Comparison of ENCODE assay signal across 10 mouse cellular contexts in genomic region chr10:81580441-81581070, GRCm38 (mm10). TPM values are rescaled to one million over a fixed set of nuclear protein-coding genes. Genes with fewer than 3 reads are reported as not detected.
DNase-seq lines count a peak whose midpoint lies in the region; ATAC-seq and TF ChIP-seq lines count a peak whose summit lies in the region.
"Had no signal": no experiment of that assay in that cellular context is flagged by ENCODE, and none has a peak within 500 bp of the region (broad histone marks: within the 10 kb centered on the region; RNA-seq: fewer than 3 reads in every experiment).

No protein-coding gene starts in this region.

- no peak overlapping the region for H3K4me2 ChIP-seq in neural tube, embryonic 13.5 days
- peak overlapping the region; percentile 34 for H3K4me2 ChIP-seq in liver, embryonic 12.5 days
- H3K4me2 ChIP-seq in stomach, postnatal 0 days (replicated peaks; ENCODE audit: low read depth), result no peak overlapping the region
- H3K4me2 ChIP-seq in midbrain, embryonic 13.5 days (replicated peaks), result no peak overlapping the region

- TF ChIP-seq POLR2A in cerebellum, adult 2 months (IDR thresholded peaks at IDR 0.05; ENCODE audit: borderline replicate concordance, insufficient read depth, low read length), result no peak

- TF ChIP-seq EP300 in stomach, postnatal 0 days (optimal IDR thresholded peaks at IDR 0.05), result no peak

- no peaks in the 10 kb centered on the region for H3K9me3 ChIP-seq in neural tube, embryonic 13.5 days
- H3K9me3 ChIP-seq in liver, embryonic 12.5 days (replicated peaks), result no peaks in the 10 kb centered on the region
- no peaks in the 10 kb centered on the region for H3K9me3 ChIP-seq in stomach, postnatal 0 days (ENCODE audit: control insufficient read depth, low read length)
- no peaks in the 10 kb centered on the region for H3K9me3 ChIP-seq in midbrain, embryonic 13.5 days

- H3K27me3 ChIP-seq in neural tube, embryonic 13.5 days, result peaks cover 89% of the 10 kb centered on the region
- peaks cover 89% of the 10 kb centered on the region for H3K27me3 ChIP-seq in liver, embryonic 12.5 days (replicated peaks)
- H3K27me3 ChIP-seq in stomach, postnatal 0 days (ENCODE audit: control insufficient read depth, insufficient read depth, low read length), result no peaks in the 10 kb centered on the region
- peaks cover 93% of the 10 kb centered on the region for H3K27me3 ChIP-seq in midbrain, embryonic 13.5 days
- H3K27me3 ChIP-seq in cerebellum, adult 2 months (ENCODE audit: control insufficient read depth, insufficient read depth, low read length), result no peaks in the 10 kb centered on the region

- intact Hi-C loops in gastrocnemius, adult 2 months (cut with DNase I), result no loop called here

- peak overlapping the region; percentile 7; the same call in 1 of the 2 replicates for H3K4me3 ChIP-seq in gastrocnemius, adult 2 months
- no peak overlapping the region for H3K4me3 ChIP-seq in neural tube, embryonic 13.5 days
- no peak overlapping the region for H3K4me3 ChIP-seq in liver, embryonic 12.5 days
- no peak overlapping the region for H3K4me3 ChIP-seq in stomach, postnatal 0 days (ENCODE audit: low read depth, low read length)
- H3K4me3 ChIP-seq in midbrain, embryonic 13.5 days (replicated peaks), result no peak overlapping the region
- H3K4me3 ChIP-seq in cerebellum, adult 2 months (replicated peaks; ENCODE audit: insufficient read depth, low read depth, low read length), result no peak overlapping the region

- no peak overlapping the region for H3K27ac ChIP-seq in gastrocnemius, adult 2 months
- no peak overlapping the region for H3K27ac ChIP-seq in neural tube, embryonic 13.5 days (replicated peaks)
- H3K27ac ChIP-seq in liver, embryonic 12.5 days, result no peak overlapping the region
- no peak overlapping the region for H3K27ac ChIP-seq in stomach, postnatal 0 days (replicated peaks)
- no peak overlapping the region for H3K27ac ChIP-seq in midbrain, embryonic 13.5 days
- no peak overlapping the region for H3K27ac ChIP-seq in cerebellum, adult 2 months (ENCODE audit: insufficient read depth, low read length)

- DNase-seq in gastrocnemius, adult 2 months, result no peak
- DNase-seq in gastrocnemius, postnatal 4 days (ENCODE audit: low spot score in 2 of 2), result no peak
- no peak for DNase-seq in neural tube, embryonic 10.5 days (ENCODE audit: extremely low spot score, low spot score)
- DNase-seq in stomach, postnatal 0 days (ENCODE audit: low spot score), result no peak
- no peak for DNase-seq in cerebellum, adult 2 months
- DNase-seq: adrenal gland, postnatal 14 days; left cerebral cortex, postnatal 4 days had no signal

- H3K9ac ChIP-seq in neural tube, embryonic 13.5 days, result 0 out of 2 replicates have a peak overlapping the region, but pooled peaks have one; percentile 43
- H3K9ac ChIP-seq in liver, embryonic 12.5 days, result no peak overlapping the region
- H3K9ac ChIP-seq in stomach, postnatal 0 days (ENCODE audit: low read length), result no peak overlapping the region
- no peak overlapping the region for H3K9ac ChIP-seq in midbrain, embryonic 13.5 days (replicated peaks)

- 55% methylated on average over 24 of the region's 25 CpGs for WGBS in neural tube, embryonic 13.5 days
- WGBS in liver, embryonic 12.5 days (ENCODE audit: insufficient replicate concordance), result 26% methylated on average over 25 of the region's 25 CpGs
- 63% methylated on average over 23 of the region's 25 CpGs for WGBS in stomach, postnatal 0 days
- WGBS in midbrain, embryonic 13.5 days, result 67% methylated on average over 25 of the region's 25 CpGs
- WGBS in cerebellum, adult 2 months, result 41% methylated on average over 25 of the region's 25 CpGs

- no peaks in the 10 kb centered on the region for H3K36me3 ChIP-seq in neural tube, embryonic 13.5 days
- no peaks in the 10 kb centered on the region for H3K36me3 ChIP-seq in liver, embryonic 12.5 days
- no peaks in the 10 kb centered on the region for H3K36me3 ChIP-seq in stomach, postnatal 0 days (ENCODE audit: control insufficient read depth, insufficient read depth, low read length)
- 0 out of 2 replicates have a peak, but pooled peaks cover 2% of the 10 kb centered on the region for H3K36me3 ChIP-seq in midbrain, embryonic 13.5 days

- no peak for TF ChIP-seq CTCF in gastrocnemius, adult 2 months (IDR thresholded peaks at IDR 0.05)
- TF ChIP-seq CTCF in stomach, postnatal 0 days (IDR thresholded peaks at IDR 0.05; ENCODE audit: low read depth), result peak; percentile 50
- TF ChIP-seq CTCF in cerebellum, adult 2 months (IDR thresholded peaks at IDR 0.05; ENCODE audit: borderline replicate concordance, insufficient read depth, low read depth, low read length), result no peak

- no peak for ATAC-seq in neural tube, embryonic 13.5 days (ENCODE audit: low read depth)
- no peak for ATAC-seq in liver, embryonic 12.5 days
- ATAC-seq in stomach, postnatal 0 days (ENCODE audit: low FRiP score, low TSS enrichment), result no peak
- ATAC-seq in midbrain, embryonic 13.5 days, result no peak

- peaks cover 45% of the 10 kb centered on the region for H3K4me1 ChIP-seq in neural tube, embryonic 13.5 days (replicated peaks)
- peaks cover 21% of the 10 kb centered on the region for H3K4me1 ChIP-seq in liver, embryonic 12.5 days
- H3K4me1 ChIP-seq in stomach, postnatal 0 days (replicated peaks; ENCODE audit: control insufficient read depth, insufficient read depth), result peaks cover 2% of the 10 kb centered on the region; the same call in 1 of the 2 replicates
- H3K4me1 ChIP-seq in midbrain, embryonic 13.5 days (replicated peaks), result peaks cover 27% of the 10 kb centered on the region
- H3K4me1 ChIP-seq in cerebellum, adult 2 months (ENCODE audit: control insufficient read depth, insufficient read depth, low read length), result peaks cover 41% of the 10 kb centered on the region

RNA-seq across cellular contexts. Expression of gene Tle2, which starts 6.2 kb away (rescaled TPM):
- 1 to 10 TPM; 5.6 to 7.3 TPM for total RNA-seq in gastrocnemius, adult 2 months (2021)
- total RNA-seq in gastrocnemius, postnatal 4 days (2021), result 10 to 100 TPM in 1 of 2 experiments, 1 to 10 TPM in 1; 7.8 to 10.5 TPM
- 31.1 and 32.9 TPM in 2 replicates for polyA plus RNA-seq in neural tube, embryonic 13.5 days (2015; fragmentation: Nextera tagmentation; extraction: Ambion mirVana)
- 4.8 and 5.1 TPM in 2 replicates for polyA plus RNA-seq in liver, embryonic 12.5 days (2016; fragmentation: Nextera tagmentation; extraction: Ambion mirVana)
- 4.8 and 6.9 TPM in 2 replicates for polyA plus RNA-seq in stomach, postnatal 0 days (2015; fragmentation: Nextera tagmentation; extraction: Ambion mirVana)
- 23.6 and 26.2 TPM in 2 replicates for polyA plus RNA-seq in midbrain, embryonic 13.5 days (2015; fragmentation: Nextera tagmentation; extraction: Ambion mirVana)
- 282 and 321 TPM in 2 replicates for polyA plus RNA-seq in cerebellum, adult 2 months (2012; rRNA removed)

RNA-seq across cellular contexts. Expression of gene Tle6, which starts 20.3 kb away (rescaled TPM):
- 1 to 10 TPM; 5.6 to 6.7 TPM for total RNA-seq in gastrocnemius, adult 2 months (2021)
- total RNA-seq in gastrocnemius, postnatal 4 days (2021), result 1 to 10 TPM; 5.2 to 6.6 TPM
- polyA plus RNA-seq in neural tube, embryonic 13.5 days (2015; fragmentation: Nextera tagmentation; extraction: Ambion mirVana), result 4.9 and 6.2 TPM in 2 replicates
- polyA plus RNA-seq in liver, embryonic 12.5 days (2016; fragmentation: Nextera tagmentation; extraction: Ambion mirVana), result 8.1 and 12.1 TPM in 2 replicates
- polyA plus RNA-seq in stomach, postnatal 0 days (2015; fragmentation: Nextera tagmentation; extraction: Ambion mirVana), result 7.6 and 8.9 TPM in 2 replicates
- polyA plus RNA-seq in midbrain, embryonic 13.5 days (2015; fragmentation: Nextera tagmentation; extraction: Ambion mirVana), result 2.8 and 4.4 TPM in 2 replicates
- 8.7 and 9.6 TPM in 2 replicates for polyA plus RNA-seq in cerebellum, adult 2 months (2012; rRNA removed)

RNA-seq across cellular contexts. Expression of gene Aes, which starts 21.3 kb away (rescaled TPM):
- 100 to 1,000 TPM; 847 to 871 TPM for total RNA-seq in gastrocnemius, adult 2 months (2021)
- 100 to 1,000 TPM; 537 to 620 TPM for total RNA-seq in gastrocnemius, postnatal 4 days (2021)
- 572 and 635 TPM in 2 replicates for polyA plus RNA-seq in neural tube, embryonic 13.5 days (2015; fragmentation: Nextera tagmentation; extraction: Ambion mirVana)
- polyA plus RNA-seq in liver, embryonic 12.5 days (2016; fragmentation: Nextera tagmentation; extraction: Ambion mirVana), result 263 and 270 TPM in 2 replicates
- 429 and 495 TPM in 2 replicates for polyA plus RNA-seq in stomach, postnatal 0 days (2015; fragmentation: Nextera tagmentation; extraction: Ambion mirVana)
- polyA plus RNA-seq in midbrain, embryonic 13.5 days (2015; fragmentation: Nextera tagmentation; extraction: Ambion mirVana), result 451 and 572 TPM in 2 replicates
- polyA plus RNA-seq in cerebellum, adult 2 months (2012; rRNA removed), result 1,117 and 1,168 TPM in 2 replicates

RNA-seq across cellular contexts. Expression of gene BC025920, which starts 25.5 kb away (rescaled TPM):
- total RNA-seq in gastrocnemius, adult 2 months (2021), result 1 to 10 TPM; 2.5 to 3.9 TPM
- total RNA-seq in gastrocnemius, postnatal 4 days (2021), result 1 to 10 TPM; 1.2 to 1.7 TPM
- 2.5 and 3.3 TPM in 2 replicates for polyA plus RNA-seq in neural tube, embryonic 13.5 days (2015; fragmentation: Nextera tagmentation; extraction: Ambion mirVana)
- polyA plus RNA-seq in liver, embryonic 12.5 days (2016; fragmentation: Nextera tagmentation; extraction: Ambion mirVana), result 0.46 and 0.78 TPM in 2 replicates
- 0.24 and 0.35 TPM in 2 replicates for polyA plus RNA-seq in stomach, postnatal 0 days (2015; fragmentation: Nextera tagmentation; extraction: Ambion mirVana)
- 2.9 and 3.0 TPM in 2 replicates for polyA plus RNA-seq in midbrain, embryonic 13.5 days (2015; fragmentation: Nextera tagmentation; extraction: Ambion mirVana)
- polyA plus RNA-seq in cerebellum, adult 2 months (2012; rRNA removed), result 3.6 and 3.7 TPM in 2 replicates

RNA-seq across cellular contexts. Expression of gene Gna11, which starts 35.6 kb away (rescaled TPM):
- 10 to 100 TPM; 25.7 to 30.3 TPM for total RNA-seq in gastrocnemius, adult 2 months (2021)
- total RNA-seq in gastrocnemius, postnatal 4 days (2021), result 10 to 100 TPM; 56.8 to 59.5 TPM
- 78.8 and 81.6 TPM in 2 replicates for polyA plus RNA-seq in neural tube, embryonic 13.5 days (2015; fragmentation: Nextera tagmentation; extraction: Ambion mirVana)
- 27.7 and 28.3 TPM in 2 replicates for polyA plus RNA-seq in liver, embryonic 12.5 days (2016; fragmentation: Nextera tagmentation; extraction: Ambion mirVana)
- polyA plus RNA-seq in stomach, postnatal 0 days (2015; fragmentation: Nextera tagmentation; extraction: Ambion mirVana), result 62.5 and 70.7 TPM in 2 replicates
- 74.5 and 77.1 TPM in 2 replicates for polyA plus RNA-seq in midbrain, embryonic 13.5 days (2015; fragmentation: Nextera tagmentation; extraction: Ambion mirVana)
- 105 and 107 TPM in 2 replicates for polyA plus RNA-seq in cerebellum, adult 2 months (2012; rRNA removed)
